Mouse (Mus musculus) kidney, adult 2 months (tissue): ENCODE results near the gene Stx12. TPM values are rescaled to one million over a fixed set of nuclear protein-coding genes. Genes with fewer than 3 reads are reported as not detected.
A peak's percentile ranks its signal among the peaks of the same experiment; 100 is the strongest.

Experiments used
- DNase-seq: peaks from one replicate; pipeline ENCODE4 v3.0.0; 2021
- H3K27ac ChIP-seq: fragments of 200-500 bp; 2 replicates; pipeline ENCODE4 v1.5.1; 2012; ENCODE audit warnings: low read depth, low read length, control low read depth, inconsistent platforms; ENCODE audit not compliant: insufficient read depth
- H3K27me3 ChIP-seq: fragments of 200-500 bp; replicated peaks from 2 replicates; pipeline ENCODE4 v1.6.1; 2012; ENCODE audit warnings: mild to moderate bottlenecking, moderate library complexity, low read length, inconsistent platforms; ENCODE audit not compliant: control insufficient read depth, insufficient read depth
- H3K36me3 ChIP-seq: fragments of 200-500 bp; 2 replicates; pipeline ENCODE4 v1.6.1; 2012; ENCODE audit warnings: mild to moderate bottlenecking, moderate library complexity, low read length, inconsistent platforms; ENCODE audit not compliant: control insufficient read depth, insufficient read depth
- H3K4me1 ChIP-seq: fragments of 200-500 bp; 2 replicates; pipeline ENCODE4 v1.6.1; 2011; ENCODE audit warnings: low read length; ENCODE audit not compliant: control insufficient read depth, insufficient read depth
- H3K4me3 ChIP-seq: fragments of 200-500 bp; 2 replicates; pipeline ENCODE4 v1.5.1; 2011; ENCODE audit warnings: mild to moderate bottlenecking, low read depth, low read length, control low read depth; ENCODE audit not compliant: insufficient read depth
- CTCF ChIP-seq: fragments of 200-500 bp; conservative IDR thresholded peaks from 2 replicates; pipeline ENCODE4 v1.5.1; 2011; ENCODE audit warnings: low read depth, mild to moderate bottlenecking, control low read depth, low read length, moderate library complexity, mixed read lengths; ENCODE audit not compliant: insufficient read depth, insufficient read length
- POLR2A ChIP-seq: fragments of 200-500 bp; IDR thresholded peaks from one replicate; pipeline ENCODE4 v1.6.1; 2011; ENCODE audit warnings: low read depth, low read length, control low read depth
- WGBS: fragments of 180-500 bp; shearing (Covaris S2); methylation state at CpG from one replicate; pipeline ENCODE4 v1.1.7; 2018; 5-methylcytosine and 5-hydroxymethylcytosine counted together
- polyA plus RNA-seq: library from polyadenylated mRNA; depleted of rRNA; stranded (reverse); fragments of >200 nt; gene quantifications from 2 replicates; pipeline ENCODE4 v1.2.3, GENCODE M21; 2012

Gene Stx12
- polyA plus RNA-seq, 1 experiment = 21.0 TPM

DNA sequence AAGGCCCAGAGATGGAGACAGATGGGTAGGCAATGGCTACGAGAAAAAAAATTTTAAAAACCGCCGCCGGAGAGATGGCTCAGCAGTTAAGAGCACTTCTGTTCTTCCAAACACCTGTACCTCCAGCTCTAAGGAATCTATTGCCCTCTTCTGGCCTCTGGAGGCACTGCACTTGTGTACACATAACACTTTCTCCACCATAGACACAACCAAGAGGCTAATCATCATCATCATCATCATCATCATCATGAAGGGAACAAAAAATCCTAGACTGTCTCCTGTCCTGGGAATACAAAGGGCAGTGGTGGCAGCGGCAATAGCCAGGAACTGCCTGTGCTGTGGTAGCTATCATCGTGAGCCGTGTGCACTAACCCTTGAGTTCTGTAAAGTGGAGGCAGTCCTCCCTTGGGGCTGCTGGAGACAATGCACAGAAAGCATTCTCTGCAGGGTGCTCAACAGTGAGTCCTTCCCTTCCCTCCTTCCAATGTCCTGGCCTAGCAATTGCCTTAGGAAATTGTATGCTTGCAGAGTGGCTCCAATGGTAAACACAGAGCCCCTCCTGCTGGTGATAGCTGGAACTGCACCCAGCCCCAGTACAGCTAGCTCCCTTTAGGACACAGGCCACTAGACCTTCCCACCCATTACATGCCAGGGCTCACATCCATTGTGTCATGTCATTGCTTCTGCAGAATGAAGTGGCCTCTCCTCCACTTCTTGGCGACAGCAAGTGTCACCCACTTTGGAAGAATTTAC, 60.5 kb downstream of the Stx12 start:
- 70% methylated on average over 8 of the region's 8 CpGs for WGBS

GRCm38 (mm10) chr4:132818442-132818841, 65.9 kb downstream of the Stx12 start:
- no peak for DNase-seq
- H3K27me3 ChIP-seq = no peaks in the 10 kb centered on the region
- no peak overlapping the region for H3K4me3 ChIP-seq
- H3K4me1 ChIP-seq = no peaks in the 10 kb centered on the region
- no peak overlapping the region for H3K27ac ChIP-seq
- no peaks in the 10 kb centered on the region for H3K36me3 ChIP-seq
- TF ChIP-seq POLR2A (no peak), CTCF (no peak)
- 60% methylated on average over 2 of the region's 2 CpGs for WGBS

More for the DNA sequence above, 60.5 kb downstream of the Stx12 start:
- no peaks in the 10 kb centered on the region for H3K36me3 ChIP-seq
- no peaks in the 10 kb centered on the region for H3K4me1 ChIP-seq
- DNase-seq = peak; percentile 67
- no peak overlapping the region for H3K27ac ChIP-seq
- no peaks in the 10 kb centered on the region for H3K27me3 ChIP-seq
- peak; percentile 88 for TF ChIP-seq CTCF
- TF ChIP-seq POLR2A = no peak
- H3K4me3 ChIP-seq = no peak overlapping the region

DNA sequence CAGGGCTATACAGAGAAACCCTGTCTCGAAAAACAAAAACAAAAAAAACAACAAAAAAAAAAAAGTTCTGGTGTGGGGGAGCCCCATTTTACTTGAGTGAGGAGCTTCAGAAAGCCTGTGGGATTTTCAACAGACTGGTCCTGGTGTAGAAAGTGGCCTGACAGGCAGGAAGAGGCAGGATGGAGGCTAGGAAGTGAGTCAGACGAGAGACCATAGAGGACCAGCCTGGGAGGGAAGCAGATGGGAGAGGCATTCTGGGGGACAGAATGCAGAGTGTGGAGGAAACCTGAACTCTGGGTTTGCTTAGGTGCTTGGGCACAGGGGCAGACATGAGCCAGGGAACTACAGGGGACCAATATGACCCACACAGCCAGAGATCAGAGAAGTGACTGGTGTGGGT, 67.5 kb downstream of the Stx12 start:
- WGBS = 57% methylated on average over 2 of the region's 2 CpGs

GRCm38 (mm10) chr4:132816404-132816803, 67.9 kb downstream of the Stx12 start:
- Histone ChIP-seq H3K27me3 (no peaks in the 10 kb centered on the region), H3K27ac (no peak overlapping the region), H3K4me1 (no peaks in the 10 kb centered on the region), H3K4me3 (no peak overlapping the region), H3K36me3 (no peaks in the 10 kb centered on the region)
- TF ChIP-seq CTCF (no peak), POLR2A (no peak)
- DNase-seq = peak; percentile 12
- 79% methylated on average over 7 of the region's 7 CpGs for WGBS

More for the DNA sequence above, 67.5 kb downstream of the Stx12 start:
- no peak overlapping the region for H3K4me3 ChIP-seq
- H3K27me3 ChIP-seq = no peaks in the 10 kb centered on the region
- H3K27ac ChIP-seq = no peak overlapping the region
- no peaks in the 10 kb centered on the region for H3K4me1 ChIP-seq
- no peak for DNase-seq
- H3K36me3 ChIP-seq = no peaks in the 10 kb centered on the region
- TF ChIP-seq CTCF = no peak
- TF ChIP-seq POLR2A = no peak

DNA sequence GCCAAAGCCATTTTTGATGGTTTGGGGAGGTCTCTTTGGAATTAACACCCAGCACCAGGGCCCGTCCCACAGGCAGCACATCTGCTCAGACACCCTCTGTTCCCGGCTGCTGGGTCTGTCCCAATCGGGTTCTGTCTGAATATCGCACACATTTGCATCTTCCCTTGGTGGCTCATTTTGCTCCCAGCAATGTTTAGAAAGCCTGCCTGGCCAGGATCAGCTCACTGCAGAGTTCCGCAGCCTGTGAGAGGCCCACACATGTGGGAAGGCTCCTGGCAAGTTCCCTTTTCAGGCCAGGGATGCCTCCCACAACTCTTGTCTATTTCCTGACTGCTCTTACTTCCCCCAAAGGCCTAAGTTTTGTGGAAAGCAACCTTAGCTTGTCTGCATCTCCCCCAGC, 74.7 kb downstream of the Stx12 start:
- no peaks in the 10 kb centered on the region for H3K27me3 ChIP-seq
- WGBS = 92% methylated on average over 5 of the region's 5 CpGs
- H3K4me3 ChIP-seq = no peak overlapping the region
- H3K4me1 ChIP-seq = no peaks in the 10 kb centered on the region
- TF ChIP-seq POLR2A = no peak
- no peak for TF ChIP-seq CTCF
- peak; percentile 14 for DNase-seq
- no peak overlapping the region for H3K27ac ChIP-seq
- H3K36me3 ChIP-seq = no peaks in the 10 kb centered on the region

GRCm38 (mm10) chr4:132807771-132808641, 76.3 kb downstream of the Stx12 start:
- H3K27ac ChIP-seq = no peak overlapping the region
- H3K4me3 ChIP-seq = no peak overlapping the region
- no peaks in the 10 kb centered on the region for H3K4me1 ChIP-seq
- DNase-seq = peak; percentile 12
- no peaks in the 10 kb centered on the region for H3K27me3 ChIP-seq
- TF ChIP-seq CTCF (no peak), POLR2A (no peak)
- 62% methylated on average over 5 of the region's 5 CpGs for WGBS
- no peaks in the 10 kb centered on the region for H3K36me3 ChIP-seq
